Mouse (Mus musculus) hindbrain, embryonic 10.5 days (tissue): ENCODE results near the gene Cldn14. TPM values are rescaled to one million over a fixed set of nuclear protein-coding genes. Genes with fewer than 3 reads are reported as not detected.
"Not testable (repeated sequence)": the region's sequence is repeated elsewhere in the genome, so short reads cannot be mapped to it uniquely, and the experiment has no call there.

Source experiments
- DNase-seq: peaks from one replicate; pipeline ENCODE4 v3.0.0-alpha.2; 2017; ENCODE audit warnings: low spot score
- H3K27ac ChIP-seq: fragments of 300-500 bp; sonication (generic); 2 replicates; pipeline ENCODE4 v1.5.1; 2016; ENCODE audit warnings: mild to moderate bottlenecking, moderate library complexity
- H3K27me3 ChIP-seq: fragments of 300-500 bp; sonication (generic); 2 replicates; pipeline ENCODE4 v1.6.1; 2016; ENCODE audit warnings: mild to moderate bottlenecking; ENCODE audit not compliant: poor library complexity, insufficient read depth, severe bottlenecking
- H3K36me3 ChIP-seq: fragments of 300-500 bp; sonication (generic); 2 replicates; pipeline ENCODE4 v1.6.1; 2016; ENCODE audit warnings: mild to moderate bottlenecking, moderate library complexity
- H3K4me1 ChIP-seq: fragments of 300-500 bp; sonication (generic); replicated peaks from 2 replicates; pipeline ENCODE4 v1.6.1; 2016; ENCODE audit warnings: mild to moderate bottlenecking
- H3K4me3 ChIP-seq: fragments of 300-500 bp; sonication (generic); 2 replicates; pipeline ENCODE4 v1.5.1; 2016; ENCODE audit warnings: mild to moderate bottlenecking, moderate library complexity
- H3K9me3 ChIP-seq: fragments of 300-500 bp; sonication (generic); 2 replicates; pipeline ENCODE4 v1.6.1; 2016; ENCODE audit warnings: mild to moderate bottlenecking, moderate library complexity
- WGBS: fragments of 180-500 bp; shearing (Covaris S2); methylation state at CpG from one replicate; pipeline ENCODE4 v1.1.7; 2016; 5-methylcytosine and 5-hydroxymethylcytosine counted together
- polyA plus RNA-seq: library from polyadenylated mRNA; unstranded; fragments of >200 nt; fragmentation: Nextera tagmentation; extraction: Ambion mirVana; gene quantifications from 2 replicates; pipeline ENCODE4 v1.2.1, GENCODE M21; 2016

Gene Cldn14
- polyA plus RNA-seq, 1 experiment from 2014 or later, result not detected

GRCm38 (mm10) chr16:94023352-94024280 lies 15.0 kb upstream of the Cldn14 start:
- WGBS, result 80% methylated on average over 28 of the region's 28 CpGs

GRCm38 (mm10) chr16:94019725-94020124 lies 11.1 kb upstream of the Cldn14 start:
- 71% methylated on average over 8 of the region's 8 CpGs for WGBS
- not testable (repeated sequence) for DNase-seq, H3K36me3 ChIP-seq, H3K4me1 ChIP-seq, H3K27me3 ChIP-seq, H3K4me3 ChIP-seq, H3K27ac ChIP-seq, H3K9me3 ChIP-seq

More at GRCm38 (mm10) chr16:94023352-94024280, 15.0 kb upstream of the Cldn14 start:
- DNase-seq, result no peak
- H3K27ac ChIP-seq, result no peak overlapping the region
- H3K36me3 ChIP-seq, result no peaks in the 10 kb centered on the region
- H3K4me3 ChIP-seq, result no peak overlapping the region
- H3K9me3 ChIP-seq, result peaks cover 16% of the 10 kb centered on the region; the same call in 1 of the 2 replicates
- 0 out of 2 replicates have a peak, but pooled peaks cover 2% of the 10 kb centered on the region for H3K4me1 ChIP-seq
- no peaks in the 10 kb centered on the region for H3K27me3 ChIP-seq

- WGBS, result 78% methylated on average over 4 of the region's 4 CpGs
- Histone ChIP-seq H3K36me3 (no peaks in the 10 kb centered on the region), H3K27ac (no peak overlapping the region), H3K4me1 (no peaks in the 10 kb centered on the region), H3K9me3 (no peaks in the 10 kb centered on the region), H3K27me3 (no peaks in the 10 kb centered on the region), H3K4me3 (no peak overlapping the region)
- no peak for DNase-seq
Observed at GRCm38 (mm10) chr16:94017953-94018352, 9.3 kb upstream of the Cldn14 start.

- DNase-seq, result no peak
- H3K4me3 ChIP-seq, result no peak overlapping the region
- no peaks in the 10 kb centered on the region for H3K9me3 ChIP-seq
- H3K27ac ChIP-seq, result no peak overlapping the region
- 0 out of 2 replicates have a peak, but pooled peaks cover under 1% of the 10 kb centered on the region for H3K27me3 ChIP-seq
- WGBS, result 83% methylated on average over 5 of the region's 5 CpGs
- H3K36me3 ChIP-seq, result no peaks in the 10 kb centered on the region
- 0 out of 2 replicates have a peak, but pooled peaks cover 8% of the 10 kb centered on the region for H3K4me1 ChIP-seq
Observed at GRCm38 (mm10) chr16:94014489-94015096, 6.0 kb upstream of the Cldn14 start.

- not testable (repeated sequence) for H3K4me3 ChIP-seq, H3K9me3 ChIP-seq, H3K27ac ChIP-seq, H3K36me3 ChIP-seq, H3K27me3 ChIP-seq, DNase-seq
- WGBS, result 71% methylated on average over 8 of the region's 8 CpGs
- H3K4me1 ChIP-seq, result peaks cover 12% of the 10 kb centered on the region
Observed at GRCm38 (mm10) chr16:94013328-94014086, 4.9 kb upstream of the Cldn14 start.

GRCm38 (mm10) chr16:94011224-94011623 lies 2.6 kb upstream of the Cldn14 start:
- Histone ChIP-seq H3K4me1 (peaks cover 25% of the 10 kb centered on the region), H3K36me3 (no peaks in the 10 kb centered on the region), H3K9me3 (no peaks in the 10 kb centered on the region), H3K27me3 (peaks cover 9% of the 10 kb centered on the region; the same call in 1 of the 2 replicates), H3K27ac (no peak overlapping the region), H3K4me3 (no peak overlapping the region)
- 37% methylated on average over 5 of the region's 5 CpGs for WGBS
- no peak for DNase-seq

- Histone ChIP-seq H3K27me3 (peaks cover 9% of the 10 kb centered on the region; the same call in 1 of the 2 replicates), H3K36me3 (no peaks in the 10 kb centered on the region), H3K9me3 (no peaks in the 10 kb centered on the region), H3K4me1 (peaks cover 25% of the 10 kb centered on the region), H3K4me3 (no peak overlapping the region), H3K27ac (no peak overlapping the region)
- no peak for DNase-seq
- 81% methylated on average over 3 of the region's 3 CpGs for WGBS
Observed at GRCm38 (mm10) chr16:94010633-94011032, 2.0 kb upstream of the Cldn14 start.

GRCm38 (mm10) chr16:94010156-94010555 lies 1.5 kb upstream of the Cldn14 start:
- no peaks in the 10 kb centered on the region for H3K36me3 ChIP-seq
- peaks cover 9% of the 10 kb centered on the region; the same call in 1 of the 2 replicates for H3K27me3 ChIP-seq
- H3K27ac ChIP-seq, result no peak overlapping the region
- 78% methylated on average over 5 of the region's 5 CpGs for WGBS
- H3K9me3 ChIP-seq, result no peaks in the 10 kb centered on the region
- H3K4me3 ChIP-seq, result no peak overlapping the region
- no peak for DNase-seq
- peaks cover 25% of the 10 kb centered on the region for H3K4me1 ChIP-seq

GRCm38 (mm10) chr16:94009356-94009755 lies 719 bp upstream of the Cldn14 start:
- Histone ChIP-seq H3K36me3 (no peaks in the 10 kb centered on the region), H3K9me3 (no peaks in the 10 kb centered on the region), H3K4me3 (no peak overlapping the region), H3K27me3 (peaks cover 9% of the 10 kb centered on the region; the same call in 1 of the 2 replicates), H3K4me1 (peaks cover 25% of the 10 kb centered on the region), H3K27ac (no peak overlapping the region)
- WGBS, result 83% methylated on average over 5 of the region's 5 CpGs
- no peak for DNase-seq

- 62% methylated on average over 23 of the region's 23 CpGs for WGBS
Observed at GRCm38 (mm10) chr16:94006706-94007665, 1.7 kb downstream of the Cldn14 start.

GRCm38 (mm10) chr16:94003478-94003877 lies 5.2 kb downstream of the Cldn14 start:
- H3K9me3 ChIP-seq, result no peaks in the 10 kb centered on the region
- H3K36me3 ChIP-seq, result no peaks in the 10 kb centered on the region
- H3K27me3 ChIP-seq, result peaks cover 4% of the 10 kb centered on the region; the same call in 1 of the 2 replicates
- DNase-seq, result no peak
- H3K4me3 ChIP-seq, result no peak overlapping the region
- WGBS, result 72% methylated on average over 6 of the region's 6 CpGs
- peaks cover 16% of the 10 kb centered on the region for H3K4me1 ChIP-seq
- no peak overlapping the region for H3K27ac ChIP-seq

More at GRCm38 (mm10) chr16:94006706-94007665, 1.7 kb downstream of the Cldn14 start:
- Histone ChIP-seq H3K9me3 (no peaks in the 10 kb centered on the region), H3K27ac (no peak overlapping the region), H3K27me3 (peaks cover 9% of the 10 kb centered on the region; the same call in 1 of the 2 replicates), H3K4me3 (no peak overlapping the region), H3K4me1 (peaks cover 24% of the 10 kb centered on the region), H3K36me3 (no peaks in the 10 kb centered on the region)
- DNase-seq, result no peak
